Mouse (Mus musculus) neutrophil, adult 83 days (primary cell): Measurements from ENCODE around the gene Polr3a. TPM values are rescaled to one million over a fixed set of nuclear protein-coding genes. Genes with fewer than 3 reads are reported as not detected.

Source experiments
- total RNA-seq, 2 experiments: library from RNA; stranded (reverse); gene quantifications; one replicate each; pipeline ENCODE4 v1.2.4; 2023

Gene Polr3a
- total RNA-seq = 10 to 100 TPM; 12.9 to 15.4 TPM

GRCm38 (mm10) chr14:24486773-24487227 is at the start of gene Polr3a, which contains the start of gene Rps24:
Polr3a (minus strand) TSS chr14:24487058.
Rps24 (plus strand) TSS chr14:24487125.

Other genes with a start within 250 kb of the Polr3a start
- under 1 TPM; 0.09 to 0.18 TPM for gene Dlg5, start 241.1 kb downstream of the Polr3a start, total RNA-seq
- not detected for gene E330034G19Rik, start 193.8 kb downstream of the Polr3a start, total RNA-seq
- 1,000 to 10,000 TPM; 1,111 to 1,137 TPM for gene Rps24, start 67 bp upstream of the Polr3a start, total RNA-seq